Mouse (Mus musculus): ENCODE measurements around the gene Grifin.

Grifin gene

GRCm38 (mm10) chr5:140549306-140550047 lies 15.4 kb downstream of the Grifin start:
- DNase-seq (ENCODE audit: low spot score), result no peak

- no peak for DNase-seq (ENCODE audit: low spot score)
Measured at GRCm38 (mm10) chr5:140546332-140546731, 18.5 kb downstream of the Grifin start.

GRCm38 (mm10) chr5:140545651-140546050 lies 19.2 kb downstream of the Grifin start:
- no peak for DNase-seq (ENCODE audit: low spot score)

GRCm38 (mm10) chr5:140542811-140543575 lies 21.9 kb downstream of the Grifin start:
- no peak for DNase-seq (ENCODE audit: low spot score)

- DNase-seq (ENCODE audit: low spot score), result peak; percentile 60
Measured at GRCm38 (mm10) chr5:140540106-140540505, 24.8 kb downstream of the Grifin start.

GRCm38 (mm10) chr5:140538111-140538683 lies 26.7 kb downstream of the Grifin start:
- no peak for DNase-seq (ENCODE audit: low spot score)

- DNase-seq (ENCODE audit: low spot score), result no peak
Measured at GRCm38 (mm10) chr5:140526754-140527153, 38.1 kb downstream of the Grifin start.

GRCm38 (mm10) chr5:140521196-140521595 lies 43.7 kb downstream of the Grifin start:
- no peak for DNase-seq (ENCODE audit: low spot score)

GRCm38 (mm10) chr5:140517921-140518230 lies 47.0 kb downstream of the Grifin start:
- DNase-seq (ENCODE audit: low spot score), result no peak

- no peak for DNase-seq (ENCODE audit: low spot score)
Measured at GRCm38 (mm10) chr5:140517159-140517920, 47.5 kb downstream of the Grifin start.

- DNase-seq (ENCODE audit: low spot score), result no peak
Measured at GRCm38 (mm10) chr5:140514799-140515486, 49.9 kb downstream of the Grifin start.

GRCm38 (mm10) chr5:140513921-140514320 lies 51.0 kb downstream of the Grifin start:
- no peak for DNase-seq (ENCODE audit: low spot score)
